Mouse (Mus musculus) erythroblast, embryonic 14.5 days (primary cell): ENCODE data around the gene Oma1.

ENCODE experiments used
- GATA1 ChIP-seq: IDR thresholded peaks from 2 replicates; pipeline ENCODE4 v1.6.1; 2012; ENCODE audit warnings: low read length, inconsistent platforms, mixed read lengths
- TAL1 ChIP-seq: IDR thresholded peaks from 3 replicates; pipeline ENCODE4 v1.6.1; 2012; ENCODE audit warnings: low read length, inconsistent platforms, mixed read lengths

- no peak for TF ChIP-seq TAL1
- TF ChIP-seq GATA1: no peak
Observed at GRCm38 (mm10) chr4:103385031-103385430, 71.4 kb downstream of the Oma1 start.
